Mouse (Mus musculus) cerebellum, postnatal 4 days (tissue): ENCODE data around the gene Sohlh1.
"Not testable (repeated sequence)": the region's sequence is repeated elsewhere in the genome, so short reads cannot be mapped to it uniquely, and the experiment has no call there.

Experiments
- DNase-seq, 2 experiments: peaks; one replicate each; pipeline ENCODE4 v3.0.0; 2022; ENCODE audit warnings: low spot score in 2 of 2, mixed read lengths in 1 of 2

Gene Sohlh1

GRCm38 (mm10) chr2:25842161-25842560 lies 4.9 kb downstream of the Sohlh1 start:
- DNase-seq, result no peak

DNA sequence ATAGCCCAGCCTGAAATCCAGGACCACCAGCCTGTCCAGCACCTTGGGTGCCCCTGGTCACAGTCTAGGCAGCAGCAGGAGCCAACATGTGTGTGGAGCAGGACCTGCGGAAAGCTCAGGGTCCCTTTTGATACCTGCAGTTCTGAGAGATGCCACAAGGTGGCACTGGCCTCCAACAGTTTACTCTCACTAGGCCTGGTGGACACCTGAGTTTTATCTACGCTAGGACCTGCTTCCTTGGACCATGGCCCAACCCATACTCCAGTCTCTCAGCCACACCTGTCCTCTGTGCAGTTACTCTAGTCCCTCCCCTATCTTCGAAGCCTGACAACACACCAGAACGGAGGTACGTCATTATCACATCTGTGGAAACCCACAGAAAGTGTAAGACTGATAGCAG lies 10.8 kb downstream of the Sohlh1 start:
- peak; percentile 78 to 88 for DNase-seq

- no peak for DNase-seq
These were observed 16.3 kb downstream of the Sohlh1 start for GRCm38 (mm10) chr2:25830786-25831185.

DNA sequence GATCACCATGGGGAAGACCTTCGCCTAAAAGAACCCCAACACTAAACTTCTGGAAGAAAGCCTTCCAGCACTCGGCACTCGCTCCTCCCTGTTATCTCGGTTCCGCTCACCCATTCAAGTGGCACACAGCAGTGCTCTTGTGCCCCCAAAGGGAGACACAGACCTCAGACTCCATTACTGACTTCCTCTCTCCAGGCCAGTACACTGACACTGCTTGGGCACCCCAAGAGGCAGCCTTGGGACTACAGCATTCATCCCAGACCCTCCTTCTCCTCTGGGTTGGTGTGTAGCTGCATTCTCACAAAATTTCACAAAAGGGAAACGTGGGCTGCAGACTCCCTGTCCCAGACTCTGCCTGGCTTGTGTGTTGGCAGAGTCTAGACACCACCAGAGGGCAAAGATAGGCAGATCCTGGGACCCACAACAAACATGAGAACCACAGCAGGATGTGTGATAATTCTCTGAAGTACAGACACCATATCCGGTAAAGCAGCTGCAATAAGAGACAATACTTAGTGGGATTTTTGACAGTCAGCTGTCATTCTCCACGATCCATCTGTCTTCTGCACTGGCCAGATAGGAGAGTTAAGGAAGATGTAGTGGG lies 18.6 kb downstream of the Sohlh1 start:
- no peak for DNase-seq

DNA sequence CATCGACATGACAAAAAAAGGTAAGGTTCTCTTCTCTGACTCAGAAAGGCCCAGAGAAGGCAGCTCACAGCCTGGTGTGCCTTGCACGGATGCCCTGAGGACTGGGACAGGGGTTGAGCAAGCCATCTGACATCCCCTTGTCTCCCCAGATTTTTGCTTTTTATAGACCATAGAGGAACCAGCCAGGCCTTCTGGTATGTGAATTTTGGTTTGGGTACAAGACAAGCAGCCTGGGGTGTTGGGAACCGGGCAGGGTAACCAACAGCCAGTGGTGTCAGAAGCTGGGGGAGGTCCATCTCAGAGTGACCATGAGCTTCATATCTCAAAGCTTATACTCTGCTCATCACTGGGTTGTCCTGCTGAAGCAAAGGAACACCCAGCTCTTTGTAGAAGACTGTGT lies 22.3 kb downstream of the Sohlh1 start:
- no peak for DNase-seq

GRCm38 (mm10) chr2:25822806-25823205 lies 24.2 kb downstream of the Sohlh1 start, which contains the start of gene Lcn9:
Gene Lcn9, plus strand, starts transcription at chr2:25823153.
- DNase-seq, result no peak

- DNase-seq, result not testable (repeated sequence)
These were observed 31.3 kb downstream of the Sohlh1 start, which contains the start of gene Glt6d1 for GRCm38 (mm10) chr2:25815748-25816147. Gene Glt6d1, minus strand, starts transcription at chr2:25815848.

- no peak for DNase-seq
These were observed 33.7 kb downstream of the Sohlh1 start for GRCm38 (mm10) chr2:25813364-25813763.

GRCm38 (mm10) chr2:25811711-25812110 lies 35.3 kb downstream of the Sohlh1 start:
- no peak for DNase-seq

- no peak for DNase-seq
These were observed 49.0 kb downstream of the Sohlh1 start for GRCm38 (mm10) chr2:25798065-25798464.

GRCm38 (mm10) chr2:25797635-25798034 lies 49.4 kb downstream of the Sohlh1 start:
- DNase-seq, result no peak
